Mouse (Mus musculus) heart, postnatal 0 days (tissue): ENCODE results near the gene Rpp14.

Experiments used
- CTCF ChIP-seq: IDR thresholded peaks from 2 replicates; pipeline ENCODE4 v1.5.1; 2016; ENCODE audit warnings: antibody characterized with exemption, control low read depth, low read depth
- EP300 ChIP-seq: IDR thresholded peaks from 2 replicates; pipeline ENCODE4 v1.6.1; 2016; ENCODE audit warnings: antibody characterized with exemption, low read depth

DNA sequence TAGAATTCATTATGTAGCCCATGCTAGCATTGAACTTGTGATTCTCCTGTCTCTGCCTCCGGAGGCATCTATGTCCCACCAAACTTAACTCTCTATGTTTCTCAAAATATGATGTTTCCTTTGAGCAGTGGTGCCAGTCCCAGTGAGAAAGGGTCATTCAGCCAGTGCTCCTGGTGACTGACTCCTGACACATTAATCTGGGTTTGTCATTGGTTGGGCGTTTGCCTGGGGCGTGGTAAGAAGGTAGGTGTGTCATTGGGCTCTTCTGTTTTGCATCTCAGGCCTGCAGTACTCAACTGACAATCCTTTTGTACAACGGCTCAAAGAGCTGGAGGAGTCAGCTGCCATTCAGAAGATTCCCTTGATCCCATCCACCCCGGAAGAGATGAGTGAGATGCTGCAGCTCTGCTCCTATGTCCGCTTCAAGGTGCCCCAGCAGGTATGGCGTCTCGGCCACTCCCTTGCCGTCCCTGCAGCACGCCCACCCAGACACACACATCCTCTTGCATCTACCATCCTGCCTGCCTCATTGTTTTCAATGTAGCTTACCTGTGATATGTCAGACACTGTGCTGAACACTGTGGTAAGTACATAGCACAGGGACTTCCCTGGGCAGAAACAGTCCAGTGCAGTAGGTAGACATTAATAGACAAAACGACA is 34.9 kb upstream of the Rpp14 start:
- TF ChIP-seq CTCF (no peak), EP300 (no peak)
